ENCODE assay signal across 8 mouse cellular contexts in the genomic region with DNA sequence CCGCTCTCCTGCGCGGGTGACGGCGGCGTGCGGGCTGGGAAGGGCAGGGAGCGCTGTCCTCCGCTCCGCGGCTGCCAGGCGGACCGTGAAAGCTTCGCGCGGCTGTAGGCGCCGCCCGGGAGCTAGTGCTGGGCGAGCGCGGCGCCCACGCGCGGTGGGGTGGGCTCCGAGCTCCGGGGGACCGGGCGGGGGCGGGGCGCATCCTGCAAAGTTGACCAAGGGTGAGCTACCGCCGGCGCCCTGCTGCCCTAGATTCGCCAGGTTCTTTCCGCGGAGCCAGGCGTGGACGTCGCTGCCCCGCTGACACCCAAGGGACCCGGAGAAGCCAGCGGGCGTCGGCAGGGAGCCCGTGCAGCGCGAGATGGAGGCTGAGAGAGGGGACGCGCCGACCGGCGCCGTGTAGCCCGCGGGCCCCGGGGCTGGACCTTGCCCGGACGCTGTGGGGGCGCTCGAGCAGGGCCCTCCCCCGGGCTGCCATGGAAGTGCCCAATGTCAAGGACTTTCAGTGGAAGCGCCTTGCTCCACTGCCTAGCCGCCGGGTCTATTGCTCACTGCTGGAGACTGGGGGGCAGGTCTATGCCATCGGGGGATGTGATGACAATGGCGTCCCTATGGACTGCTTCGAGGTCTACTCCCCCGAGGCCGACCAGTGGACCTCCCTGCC. TPM values are rescaled to one million over a fixed set of nuclear protein-coding genes. Genes with fewer than 3 reads are reported as not detected.
DNase-seq lines count a peak whose midpoint lies in the region; ATAC-seq and TF ChIP-seq lines count a peak whose summit lies in the region.

No protein-coding gene starts in this region.

- WGBS in forebrain, embryonic 12.5 days: 1% methylated on average over 69 of the region's 71 CpGs
- 1% methylated on average over 70 of the region's 71 CpGs for WGBS in intestine, embryonic 16.5 days
- 2% methylated on average over 63 of the region's 71 CpGs for WGBS in liver, embryonic 16.5 days (ENCODE audit: insufficient replicate concordance)

- DNase-seq in layer of hippocampus, adult 2 months (ENCODE audit: low spot score in 2 of 2): no peak
- DNase-seq in layer of hippocampus, adult 9-11 months: no peak
- peak; percentile 73 for DNase-seq in adrenal gland, postnatal 10 days
- DNase-seq in retina, embryonic 14.5 days (ENCODE audit: low spot score): peak; percentile 65
- DNase-seq in urinary bladder, adult 2 months (ENCODE audit: low spot score): no peak

- H3K9ac ChIP-seq in forebrain, embryonic 12.5 days: peak overlapping the region; percentile 79
- H3K9ac ChIP-seq in intestine, embryonic 16.5 days (ENCODE audit: low read depth, low read length): peak overlapping the region; percentile 72
- peak overlapping the region; percentile 26 for H3K9ac ChIP-seq in liver, embryonic 16.5 days (ENCODE audit: low read depth, low read length)

- peak; percentile 76 for ATAC-seq in forebrain, embryonic 12.5 days (ENCODE audit: low FRiP score)
- ATAC-seq in intestine, embryonic 16.5 days: peak; percentile 73
- ATAC-seq in liver, embryonic 16.5 days (ENCODE audit: low read depth): 0 out of 2 replicates have a peak, but pooled peaks have one; percentile 12

- peak overlapping the region; percentile 72 for H3K4me3 ChIP-seq in layer of hippocampus, adult 2 months
- peak overlapping the region; percentile 65 for H3K4me3 ChIP-seq in forebrain, embryonic 12.5 days (replicated peaks)
- H3K4me3 ChIP-seq in intestine, embryonic 16.5 days (ENCODE audit: low read length): peak overlapping the region; percentile 62
- peak overlapping the region; percentile 54 for H3K4me3 ChIP-seq in liver, embryonic 16.5 days (ENCODE audit: low read depth, low read length)

- H3K9me3 ChIP-seq in forebrain, embryonic 12.5 days: no peaks in the 10 kb centered on the region
- H3K9me3 ChIP-seq in intestine, embryonic 16.5 days (ENCODE audit: control insufficient read depth, low read length): no peaks in the 10 kb centered on the region
- H3K9me3 ChIP-seq in liver, embryonic 16.5 days (replicated peaks; ENCODE audit: control insufficient read depth, low read length): no peaks in the 10 kb centered on the region

- peak overlapping the region; percentile 100 for H3K4me2 ChIP-seq in forebrain, embryonic 12.5 days
- peak overlapping the region; percentile 99 for H3K4me2 ChIP-seq in intestine, embryonic 16.5 days (ENCODE audit: low read depth, low read length)
- H3K4me2 ChIP-seq in liver, embryonic 16.5 days (ENCODE audit: low read depth, low read length): peak overlapping the region; percentile 60

- no peaks in the 10 kb centered on the region for H3K36me3 ChIP-seq in forebrain, embryonic 12.5 days (replicated peaks)
- H3K36me3 ChIP-seq in intestine, embryonic 16.5 days (ENCODE audit: control insufficient read depth, insufficient read depth, low read length): no peaks in the 10 kb centered on the region
- no peaks in the 10 kb centered on the region for H3K36me3 ChIP-seq in liver, embryonic 16.5 days (ENCODE audit: control insufficient read depth, insufficient read depth)

- peaks cover 46% of the 10 kb centered on the region for H3K4me1 ChIP-seq in forebrain, embryonic 12.5 days
- peaks cover 8% of the 10 kb centered on the region; the same call in 1 of the 2 replicates for H3K4me1 ChIP-seq in intestine, embryonic 16.5 days (ENCODE audit: control insufficient read depth, insufficient read depth, low read length)
- H3K4me1 ChIP-seq in liver, embryonic 16.5 days (ENCODE audit: control insufficient read depth, low read depth, low read length): no peaks in the 10 kb centered on the region

- 0 out of 2 replicates have a peak, but pooled peaks have one; percentile 8 for TF ChIP-seq CTCF in layer of hippocampus, adult 2 months (conservative IDR thresholded peaks at IDR 0.05)

- peaks cover 64% of the 10 kb centered on the region for H3K27me3 ChIP-seq in forebrain, embryonic 12.5 days
- H3K27me3 ChIP-seq in intestine, embryonic 16.5 days (replicated peaks; ENCODE audit: control insufficient read depth, insufficient read depth, low read length): peaks cover 16% of the 10 kb centered on the region
- H3K27me3 ChIP-seq in liver, embryonic 16.5 days (ENCODE audit: control insufficient read depth, insufficient read depth, low read depth, low read length): peaks cover 46% of the 10 kb centered on the region

- H3K27ac ChIP-seq in layer of hippocampus, adult 2 months: peak overlapping the region; percentile 80
- H3K27ac ChIP-seq in forebrain, embryonic 12.5 days: peak overlapping the region; percentile 57
- no peak overlapping the region for H3K27ac ChIP-seq in intestine, embryonic 16.5 days (ENCODE audit: low read length)
- no peak overlapping the region for H3K27ac ChIP-seq in liver, embryonic 16.5 days (ENCODE audit: low read length)

RNA-seq across cellular contexts. Expression of gene Klhdc8a, which starts 0.5 kb away (rescaled TPM):
- total RNA-seq in layer of hippocampus, adult 2 months (2021): 1 to 10 TPM; 4.0 to 4.3 TPM
- 10 to 100 TPM; 56.5 to 69.6 TPM for total RNA-seq in adrenal gland, postnatal 10 days (2021)
- 1.7 TPM in 2 replicates for polyA plus RNA-seq in forebrain, embryonic 12.5 days (2016; fragmentation: Nextera tagmentation; extraction: Ambion mirVana)
- polyA plus RNA-seq in intestine, embryonic 16.5 days (2015; fragmentation: Nextera tagmentation; extraction: Ambion mirVana): 0.09 and 0.33 TPM in 2 replicates
- 0.06 and 0.11 TPM in 2 replicates for polyA plus RNA-seq in liver, embryonic 16.5 days (2015; fragmentation: Nextera tagmentation; extraction: Ambion mirVana)
- polyA plus RNA-seq in urinary bladder, adult 2 months (2012; rRNA removed): 1.2 and 1.5 TPM in 2 replicates

RNA-seq across cellular contexts. Expression of gene Nuak2, which starts 17.0 kb away (rescaled TPM):
- 1 to 10 TPM in 1 of 2 experiments, under 1 TPM in 1; 0.76 to 1.7 TPM for total RNA-seq in layer of hippocampus, adult 2 months (2021)
- total RNA-seq in adrenal gland, postnatal 10 days (2021): 1 to 10 TPM; 3.4 to 3.9 TPM
- 49.9 and 54.0 TPM in 2 replicates for polyA plus RNA-seq in forebrain, embryonic 12.5 days (2016; fragmentation: Nextera tagmentation; extraction: Ambion mirVana)
- 4.6 and 5.6 TPM in 2 replicates for polyA plus RNA-seq in intestine, embryonic 16.5 days (2015; fragmentation: Nextera tagmentation; extraction: Ambion mirVana)
- polyA plus RNA-seq in liver, embryonic 16.5 days (2015; fragmentation: Nextera tagmentation; extraction: Ambion mirVana): 3.2 and 3.6 TPM in 2 replicates
- polyA plus RNA-seq in urinary bladder, adult 2 months (2012; rRNA removed): 3.4 TPM in 2 replicates

Comparison
In these comparisons a context has a peak if more than half of its experiments do, and no peak if none do; other contexts are left out.
1. DNase-seq: peak in adrenal gland, postnatal 10 days (single experiment) and retina, embryonic 14.5 days (single experiment); none in layer of hippocampus, adult 2 months (0 of 2), layer of hippocampus, adult 9-11 months (single experiment) and urinary bladder, adult 2 months (single experiment).
2. H3K27ac ChIP-seq: peak in layer of hippocampus, adult 2 months (single experiment) and forebrain, embryonic 12.5 days (single experiment); none in intestine, embryonic 16.5 days (single experiment) and liver, embryonic 16.5 days (single experiment).
3. ATAC-seq: peak in every context shown above with its lines; median percentile 76 in forebrain, embryonic 12.5 days; 73 in intestine, embryonic 16.5 days; 12 in liver, embryonic 16.5 days.
4. H3K9ac ChIP-seq: peak in every context shown above with its lines; median percentile 79 in forebrain, embryonic 12.5 days; 72 in intestine, embryonic 16.5 days; 26 in liver, embryonic 16.5 days.
5. Peak in every context shown above with its lines, with median percentiles within 50 percentile points of each other: H3K4me3 ChIP-seq and H3K4me2 ChIP-seq.